Mouse (Mus musculus) bone marrow, adult 2 months (tissue): ENCODE measurements around the gene Zdhhc19. TPM values are rescaled to one million over a fixed set of nuclear protein-coding genes. Genes with fewer than 3 reads are reported as not detected.

Experiments
- H3K27ac ChIP-seq: fragments of 200-500 bp; 2 replicates; pipeline ENCODE4 v1.5.1; 2012; ENCODE audit warnings: low read depth, mild to moderate bottlenecking, control low read depth, inconsistent platforms, low read length; ENCODE audit not compliant: control insufficient read depth, poor library complexity, insufficient read depth
- H3K4me1 ChIP-seq: fragments of 200-500 bp; 2 replicates; pipeline ENCODE4 v1.6.1; 2011; ENCODE audit warnings: low read length; ENCODE audit not compliant: control insufficient read depth, insufficient read depth
- H3K4me3 ChIP-seq: fragments of 200-500 bp; replicated peaks from 2 replicates; pipeline ENCODE3; 2011; ENCODE audit warnings: mild to moderate bottlenecking, low read depth, low read length, control low read depth; ENCODE audit not compliant: control insufficient read depth
- CTCF ChIP-seq: fragments of 200-500 bp; IDR thresholded peaks from 2 replicates; pipeline ENCODE4 v1.5.1; 2011; ENCODE audit warnings: low read length, control low read depth; ENCODE audit not compliant: control insufficient read depth, insufficient read depth
- POLR2A ChIP-seq: fragments of 200-500 bp; IDR thresholded peaks from 2 replicates; pipeline ENCODE4 v1.6.1; 2011; ENCODE audit warnings: low read depth, mild to moderate bottlenecking, control low read depth, low read length, borderline replicate concordance; ENCODE audit not compliant: control insufficient read depth
- WGBS: fragments of 180-500 bp; shearing (Covaris S2); methylation state at CpG from one replicate; pipeline ENCODE4 v1.1.7; 2018; 5-methylcytosine and 5-hydroxymethylcytosine counted together
- polyA plus RNA-seq: library from polyadenylated mRNA; stranded (reverse); fragments of >200 nt; gene quantifications from 2 replicates; pipeline ENCODE4 v1.2.4, GENCODE M21; 2011; ENCODE audit warnings: low replicate concordance; ENCODE audit not compliant: missing spikeins, insufficient read depth, insufficient read length

The Zdhhc19 gene
- not detected in 2 replicates for polyA plus RNA-seq

DNA sequence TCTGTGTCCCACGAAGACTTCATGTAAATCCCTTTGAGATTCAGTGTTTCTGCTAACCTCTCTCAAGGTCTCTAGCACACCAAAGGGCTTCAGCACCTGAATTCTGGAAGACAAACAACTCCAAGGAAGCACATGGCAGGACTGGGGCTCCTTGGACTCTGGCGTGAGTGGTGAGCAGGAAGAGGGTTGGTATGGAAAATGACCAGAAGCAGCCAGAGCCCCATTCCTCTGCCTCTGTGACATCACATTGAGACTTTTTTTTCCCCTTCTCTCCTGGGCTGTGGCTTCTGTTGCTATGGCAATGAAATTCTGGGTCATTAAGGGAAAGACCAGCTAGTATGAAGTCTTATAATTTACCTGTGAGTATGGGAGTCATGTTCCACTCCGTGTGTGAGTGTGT, at the start of gene Zdhhc19:
Gene Zdhhc19 (plus strand): TSS at position 301 of the 400 bp plus-strand sequence.
- 70% methylated on average over 3 of the region's 3 CpGs for WGBS
- no peaks in the 10 kb centered on the region for H3K4me1 ChIP-seq
- no peak within 1 kb of the TSS for H3K27ac ChIP-seq
- no peak within 1 kb of the TSS for H3K4me3 ChIP-seq
- TF ChIP-seq CTCF: no peak
- TF ChIP-seq POLR2A: no peak

GRCm38 (mm10) chr16:32446563-32447138, 49.4 kb upstream of the Zdhhc19 start:
- WGBS: 77% methylated on average over 2 of the region's 2 CpGs
- Histone ChIP-seq H3K27ac (no peak overlapping the region), H3K4me3 (no peak overlapping the region), H3K4me1 (peaks cover 2% of the 10 kb centered on the region; the same call in 1 of the 2 replicates)
- TF ChIP-seq CTCF (no peak), POLR2A (no peak)

DNA sequence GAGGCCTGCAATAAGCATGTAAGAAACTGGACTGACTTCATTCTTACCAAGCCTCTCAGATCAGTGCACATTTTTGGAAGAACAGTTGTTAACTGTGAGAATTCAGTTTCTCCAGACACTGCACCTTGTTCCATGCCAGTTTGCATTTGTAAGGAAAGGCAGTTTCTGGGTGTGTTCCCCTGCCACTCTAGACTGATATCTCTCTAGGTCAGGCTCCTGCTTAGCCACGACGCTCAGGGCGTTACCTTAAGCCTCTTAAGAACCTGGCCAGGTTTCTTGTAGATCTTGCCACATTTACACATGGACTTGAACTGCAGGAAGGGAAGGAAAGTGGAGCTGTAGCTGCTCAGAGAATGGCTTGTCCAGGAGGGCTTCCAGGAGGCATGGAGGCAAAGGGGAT, 46.4 kb upstream of the Zdhhc19 start:
- WGBS: 59% methylated on average over 3 of the region's 3 CpGs
- Histone ChIP-seq H3K27ac (peak overlapping the region; percentile 58), H3K4me1 (peaks cover 2% of the 10 kb centered on the region; the same call in 1 of the 2 replicates), H3K4me3 (peak overlapping the region; percentile 6)
- TF ChIP-seq POLR2A (no peak), CTCF (no peak)

GRCm38 (mm10) chr16:32450133-32450532, 45.9 kb upstream of the Zdhhc19 start:
- no peak overlapping the region for H3K4me3 ChIP-seq
- WGBS: 80% methylated on average over 2 of the region's 2 CpGs
- H3K27ac ChIP-seq: peak overlapping the region; percentile 58
- no peak for TF ChIP-seq POLR2A
- TF ChIP-seq CTCF: no peak
- H3K4me1 ChIP-seq: peaks cover 2% of the 10 kb centered on the region; the same call in 1 of the 2 replicates

GRCm38 (mm10) chr16:32453102-32453501, 43.0 kb upstream of the Zdhhc19 start:
- TF ChIP-seq POLR2A: no peak
- no peak for TF ChIP-seq CTCF
- peaks cover 3% of the 10 kb centered on the region; the same call in 1 of the 2 replicates for H3K4me1 ChIP-seq
- 94% methylated on average over 8 of the region's 8 CpGs for WGBS
- H3K27ac ChIP-seq: no peak overlapping the region
- H3K4me3 ChIP-seq: no peak overlapping the region

- no peak overlapping the region for H3K27ac ChIP-seq
- 91% methylated on average over 5 of the region's 5 CpGs for WGBS
- TF ChIP-seq POLR2A: no peak
- TF ChIP-seq CTCF: no peak
- peaks cover 2% of the 10 kb centered on the region; the same call in 1 of the 2 replicates for H3K4me1 ChIP-seq
- H3K4me3 ChIP-seq: no peak overlapping the region
These were observed 41.4 kb upstream of the Zdhhc19 start for GRCm38 (mm10) chr16:32454646-32455045.

DNA sequence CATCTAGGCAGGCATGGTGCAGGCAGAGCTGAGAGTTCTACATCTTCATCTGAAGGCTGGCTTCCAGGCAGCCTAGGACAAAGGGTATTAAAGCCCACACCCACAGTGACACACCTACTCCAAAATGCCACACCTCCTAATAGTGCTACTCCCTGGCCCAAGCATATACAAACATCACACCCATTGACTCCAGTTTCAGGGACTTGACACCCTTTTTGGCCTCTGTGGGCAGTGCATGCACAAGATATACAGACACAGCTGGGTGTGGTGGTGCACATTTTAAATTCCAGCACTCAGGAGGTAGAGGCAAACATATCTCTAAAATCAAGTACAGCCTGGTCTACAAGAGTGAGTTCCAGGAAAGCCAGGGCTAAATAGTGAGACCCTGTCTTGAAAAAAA, 40.0 kb upstream of the Zdhhc19 start:
- no peak for TF ChIP-seq CTCF
- no peak for TF ChIP-seq POLR2A
- H3K4me3 ChIP-seq: no peak overlapping the region
- H3K27ac ChIP-seq: no peak overlapping the region
- H3K4me1 ChIP-seq: peaks cover 2% of the 10 kb centered on the region; the same call in 1 of the 2 replicates

DNA sequence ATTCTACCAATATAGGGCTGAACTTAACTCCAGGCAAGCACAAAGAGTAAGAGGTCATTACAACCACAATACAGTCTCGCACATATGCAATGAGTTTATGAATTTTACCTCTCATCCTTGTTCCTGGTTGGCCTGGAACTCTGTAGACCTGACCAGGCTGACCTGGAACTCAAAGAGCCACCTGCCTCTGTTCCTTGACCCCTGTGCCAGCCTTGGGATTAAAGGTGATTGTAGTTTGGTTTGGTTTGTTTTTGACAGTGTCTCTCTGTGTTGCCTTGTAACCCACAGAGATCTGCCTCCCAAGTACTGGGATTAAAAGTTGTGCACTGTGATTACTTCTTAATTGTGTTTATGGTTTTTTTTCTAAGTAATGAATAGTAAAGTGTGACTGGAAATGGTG, 39.3 kb upstream of the Zdhhc19 start:
- TF ChIP-seq CTCF: no peak
- H3K27ac ChIP-seq: no peak overlapping the region
- 82% methylated on average over 1 of the region's 1 CpGs for WGBS
- peaks cover 2% of the 10 kb centered on the region; the same call in 1 of the 2 replicates for H3K4me1 ChIP-seq
- H3K4me3 ChIP-seq: no peak overlapping the region
